Mouse (Mus musculus) G1E (cell line): ENCODE data around the gene Atp5b.

Source experiments
- CTCF ChIP-seq: IDR thresholded peaks from 2 replicates; pipeline ENCODE4 v1.5.1; 2012; ENCODE audit warnings: low read depth, low read length, inconsistent platforms, mixed read lengths
- GATA1 ChIP-seq: IDR thresholded peaks from 2 replicates; pipeline ENCODE4 v1.6.1; 2012; ENCODE audit warnings: borderline replicate concordance, low read length, inconsistent platforms, mixed read lengths
- TAL1 ChIP-seq: conservative IDR thresholded peaks from 2 replicates; pipeline ENCODE4 v1.6.1; 2012; ENCODE audit warnings: low read depth, low read length, inconsistent platforms, mixed read lengths

- TF ChIP-seq CTCF (no peak), GATA1 (no peak), TAL1 (no peak)
These were observed 48.7 kb downstream of the Atp5b start for GRCm38 (mm10) chr10:128131812-128132211.
